Mouse (Mus musculus) ES-E14 (cell line): ENCODE measurements around the gene Tmprss11a. TPM values are rescaled to one million over a fixed set of nuclear protein-coding genes. Genes with fewer than 3 reads are reported as not detected.

ENCODE experiments used
- DNase-seq: peaks from one replicate; pipeline ENCODE4 v3.0.0-alpha.2; 2013; ENCODE audit warnings: low read depth, low spot score
- H3K27ac ChIP-seq: 2 replicates; pipeline ENCODE4 v1.5.1; 2012; ENCODE audit warnings: low read depth, mild to moderate bottlenecking, low read length, moderate library complexity, mixed read lengths; ENCODE audit not compliant: poor library complexity, insufficient read depth, severe bottlenecking
- H3K36me3 ChIP-seq: 2 replicates; pipeline ENCODE4 v1.6.1; 2012; ENCODE audit warnings: mild to moderate bottlenecking, low read length, moderate library complexity, mixed read lengths; ENCODE audit not compliant: control insufficient read depth, poor library complexity, insufficient read depth, severe bottlenecking
- H3K4me1 ChIP-seq, 2 experiments: fragments of 150-350 bp in 1 of 2; sonication (generic) in 1 of 2; 2 replicates each; pipeline ENCODE4 v1.6.1; 2012; ENCODE audit warnings: low read length in 2 of 2, mild to moderate bottlenecking in 1 of 2, mixed read lengths in 1 of 2; ENCODE audit not compliant: control insufficient read depth in 2 of 2, insufficient read depth in 2 of 2, poor library complexity in 1 of 2
- H3K4me3 ChIP-seq, 2 experiments: fragments of 150-350 bp in 1 of 2; sonication (generic) in 1 of 2; 2 replicates each; pipeline ENCODE4 v1.5.1; 2012; ENCODE audit warnings: low read length in 2 of 2, low read depth in 1 of 2, mild to moderate bottlenecking in 1 of 2, mixed read lengths in 1 of 2; ENCODE audit not compliant: insufficient read depth in 1 of 2, poor library complexity in 1 of 2, severe bottlenecking in 1 of 2
- H3K9ac ChIP-seq: 2 replicates; pipeline ENCODE4 v1.6.1; 2012; ENCODE audit warnings: low read depth, mild to moderate bottlenecking, low read length, mixed read lengths; ENCODE audit not compliant: poor library complexity, insufficient read depth, severe bottlenecking
- H3K9me3 ChIP-seq: fragments of 150-350 bp; sonication (generic); 2 replicates; pipeline ENCODE4 v1.6.1; 2012; ENCODE audit warnings: low read depth, mild to moderate bottlenecking, low read length; ENCODE audit not compliant: control insufficient read depth, insufficient read depth
- CHD2 ChIP-seq: IDR thresholded peaks from 2 replicates; pipeline ENCODE4 v1.6.1; 2014; ENCODE audit warnings: mild to moderate bottlenecking, low read depth, low read length, inconsistent platforms
- HCFC1 ChIP-seq: IDR thresholded peaks from 2 replicates; pipeline ENCODE4 v1.6.1; 2012; ENCODE audit warnings: low read length, inconsistent platforms, borderline replicate concordance; ENCODE audit not compliant: insufficient read depth
- MAFK ChIP-seq: IDR thresholded peaks from 2 replicates; pipeline ENCODE4 v1.6.1; 2014; ENCODE audit warnings: mild to moderate bottlenecking, low read depth, low read length, inconsistent platforms; ENCODE audit not compliant: insufficient read depth
- ZC3H11A ChIP-seq: IDR thresholded peaks from 2 replicates; pipeline ENCODE4 v1.6.1; 2012; ENCODE audit warnings: low read depth, mild to moderate bottlenecking, inconsistent platforms, low read length, borderline replicate concordance
- ZNF384 ChIP-seq: IDR thresholded peaks from 2 replicates; pipeline ENCODE4 v1.6.1; 2012; ENCODE audit warnings: low read depth, low read length, inconsistent platforms
- in situ Hi-C, 2 experiments: fragments of 600-800 bp; cut with MboI; formaldehyde crosslinking; loops; one replicate each; pipeline ENCODE4 v1.15.1; 2025; ENCODE audit warnings: low sequenced_read_pairs in 2 of 2, inconsistent platforms in 1 of 2; ENCODE audit not compliant: unreplicated experiment in 2 of 2
- total RNA-seq: library from RNA; depleted of rRNA; stranded (reverse); fragments of 300-350 nt; gene quantifications from 2 replicates; pipeline ENCODE4 v1.2.3, GENCODE M21; 2012

Tmprss11a gene
- total RNA-seq, 1 experiment, result 0.09 TPM

DNA sequence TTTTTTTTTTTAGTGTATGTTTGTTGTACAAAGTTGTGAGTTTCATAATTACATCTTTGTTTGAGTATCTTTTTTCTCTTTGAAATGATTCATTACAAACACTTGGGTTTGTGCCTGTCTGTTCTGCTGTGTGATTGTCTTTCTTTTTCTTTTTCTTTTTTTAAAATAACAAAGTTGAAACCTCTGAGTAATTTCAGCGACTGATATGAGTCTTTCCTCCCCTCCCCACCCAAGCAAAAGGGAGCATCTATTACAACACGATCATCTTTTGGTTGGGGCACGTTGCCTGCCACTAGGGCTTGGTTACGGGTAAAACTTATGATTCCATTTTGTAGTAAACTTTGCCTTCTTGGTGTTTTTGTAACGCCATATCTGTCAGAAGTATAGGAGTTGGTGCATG lies 37.7 kb downstream of the Tmprss11a start:
- TF ChIP-seq ZC3H11A, result no peak
- TF ChIP-seq CHD2, result no peak
- TF ChIP-seq MAFK, result no peak
- TF ChIP-seq ZNF384, result no peak
- TF ChIP-seq HCFC1, result no peak
- Histone ChIP-seq H3K9ac (no peak overlapping the region), H3K4me1 (no peaks in the 10 kb centered on the region), H3K27ac (no peak overlapping the region), H3K36me3 (no peaks in the 10 kb centered on the region), H3K4me3 (no peak overlapping the region), H3K9me3 (no peaks in the 10 kb centered on the region)
- in situ Hi-C loops, result loop anchor here in 1 of 2 experiments (25.0 kb wide), 1 partner anchor 231 kb away; no protein-coding TSS in a partner anchor
- DNase-seq, result no peak

DNA sequence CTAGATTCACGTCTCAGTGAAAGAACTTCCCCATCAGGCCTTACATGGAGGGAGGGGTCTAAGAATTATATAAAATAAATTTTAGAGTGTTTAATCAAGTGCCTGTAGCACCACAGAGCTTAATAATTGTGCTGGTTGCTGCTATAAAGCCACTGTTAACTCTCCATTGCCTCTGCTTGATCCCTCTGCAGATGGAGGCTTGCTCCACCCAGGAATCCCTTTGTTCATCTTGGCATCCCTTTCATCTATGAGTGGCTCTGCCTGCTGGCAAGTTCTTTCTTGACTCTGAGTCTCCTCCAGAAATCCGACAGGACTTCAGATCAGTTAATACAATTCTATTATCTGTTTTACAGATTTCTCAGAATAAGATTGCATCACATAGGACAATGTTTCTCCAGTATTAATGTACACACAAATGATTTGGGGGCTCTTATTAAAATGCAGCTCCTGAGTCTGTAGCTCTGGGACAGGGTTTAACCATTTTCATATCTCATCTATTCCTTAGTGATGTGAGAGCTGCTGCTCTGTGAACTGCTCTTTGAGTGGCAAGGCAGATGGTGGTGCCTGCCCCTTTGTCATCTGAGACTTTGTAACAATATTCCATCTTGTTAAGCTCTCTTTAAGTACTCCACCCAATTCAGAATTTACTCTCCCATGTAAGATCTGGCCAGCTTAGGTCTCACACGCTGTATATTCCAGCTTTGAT lies 47.3 kb downstream of the Tmprss11a start:
- Histone ChIP-seq H3K9me3 (no peaks in the 10 kb centered on the region), H3K9ac (no peak overlapping the region), H3K27ac (no peak overlapping the region), H3K36me3 (no peaks in the 10 kb centered on the region), H3K4me1 (no peaks in the 10 kb centered on the region), H3K4me3 (no peak overlapping the region)
- TF ChIP-seq ZC3H11A (no peak), HCFC1 (no peak), MAFK (no peak), CHD2 (no peak), ZNF384 (no peak)
- in situ Hi-C loops, result no loop called here
- DNase-seq, result no peak

DNA sequence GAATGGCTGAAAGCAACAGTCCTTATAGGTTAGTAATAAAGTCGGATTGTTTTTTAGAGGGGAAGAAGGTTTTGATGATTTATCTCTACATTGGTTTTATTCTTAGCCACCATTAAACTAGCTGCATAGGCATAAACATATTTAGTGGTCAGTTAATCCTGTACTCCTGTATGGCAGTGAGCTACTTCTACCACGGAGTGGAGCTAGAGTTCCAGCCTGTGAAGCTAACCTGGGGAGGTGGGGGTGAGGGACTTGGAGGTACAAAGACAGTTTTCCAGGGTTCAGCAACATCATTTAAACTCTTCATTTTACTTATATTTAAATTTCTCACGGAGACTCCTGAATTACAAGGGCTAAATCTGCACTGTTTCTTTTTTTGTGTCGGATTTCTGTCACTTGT lies 49.3 kb downstream of the Tmprss11a start:
- in situ Hi-C loops, result loop anchor here in 1 of 2 experiments (10.0 kb wide), 2 partner anchors 65 to 225 kb away; partner anchors contain the start of gene Gnrhr
- peak; percentile 27 for DNase-seq
- TF ChIP-seq ZC3H11A, result peak; percentile 66; the same call in 1 of the 2 replicates
- TF ChIP-seq CHD2, result no peak
- no peaks in the 10 kb centered on the region for H3K4me1 ChIP-seq
- H3K9me3 ChIP-seq, result no peaks in the 10 kb centered on the region
- no peak overlapping the region for H3K27ac ChIP-seq
- no peaks in the 10 kb centered on the region for H3K36me3 ChIP-seq
- no peak overlapping the region for H3K9ac ChIP-seq
- H3K4me3 ChIP-seq, result no peak overlapping the region

GRCm38 (mm10) chr5:86414280-86414679 lies 54.5 kb downstream of the Tmprss11a start:
- Histone ChIP-seq H3K4me3 (no peak overlapping the region), H3K27ac (no peak overlapping the region), H3K9me3 (no peaks in the 10 kb centered on the region), H3K4me1 (peaks cover 0 to 3% of the 10 kb centered on the region in 2 experiments; a peak in 3 of 4 replicates), H3K9ac (no peak overlapping the region), H3K36me3 (no peaks in the 10 kb centered on the region)
- DNase-seq, result no peak
- in situ Hi-C loops, result loop anchor here in 1 of 2 experiments (10.0 kb wide), 2 partner anchors 59 to 219 kb away; partner anchors contain the start of gene Gnrhr
- no peak for TF ChIP-seq CHD2
- TF ChIP-seq ZNF384, result no peak
- TF ChIP-seq MAFK, result no peak
- TF ChIP-seq HCFC1, result no peak
- TF ChIP-seq ZC3H11A, result no peak

DNA sequence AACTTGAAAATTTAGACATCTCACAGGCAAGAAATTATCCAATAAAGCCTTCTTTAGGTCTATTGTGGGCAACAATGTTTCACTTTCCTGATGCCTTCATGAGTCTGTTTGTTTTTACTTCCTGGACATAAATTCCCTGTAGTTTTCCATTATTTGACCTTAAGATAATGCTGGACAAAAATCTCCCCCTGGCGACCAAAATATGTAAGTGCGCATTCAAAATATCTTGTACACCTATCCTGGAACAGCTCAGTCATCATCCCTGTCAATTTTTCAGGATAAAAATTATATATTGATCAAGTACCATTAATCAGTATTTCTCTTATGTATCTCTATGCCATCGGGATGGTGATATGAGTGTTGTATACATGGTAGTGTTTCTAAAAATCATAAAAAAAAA lies 58.0 kb downstream of the Tmprss11a start:
- no peak overlapping the region for H3K9ac ChIP-seq
- no peaks in the 10 kb centered on the region for H3K36me3 ChIP-seq
- TF ChIP-seq ZNF384, result no peak
- TF ChIP-seq MAFK, result no peak
- TF ChIP-seq CHD2, result no peak
- no peak for TF ChIP-seq HCFC1
- TF ChIP-seq ZC3H11A, result no peak
- peaks cover 7 to 11% of the 10 kb centered on the region in 2 experiments; a peak in 3 of 4 replicates for H3K4me1 ChIP-seq
- no peak overlapping the region for H3K4me3 ChIP-seq
- H3K27ac ChIP-seq, result no peak overlapping the region
- DNase-seq, result peak; percentile 22
- in situ Hi-C loops, result loop anchor here in 1 of 2 experiments (10.0 kb wide), 2 partner anchors 56 to 216 kb away; partner anchors contain the start of gene Gnrhr
- no peaks in the 10 kb centered on the region for H3K9me3 ChIP-seq
